18 mouse cellular contexts compared by ENCODE assay signal in the genomic region with DNA sequence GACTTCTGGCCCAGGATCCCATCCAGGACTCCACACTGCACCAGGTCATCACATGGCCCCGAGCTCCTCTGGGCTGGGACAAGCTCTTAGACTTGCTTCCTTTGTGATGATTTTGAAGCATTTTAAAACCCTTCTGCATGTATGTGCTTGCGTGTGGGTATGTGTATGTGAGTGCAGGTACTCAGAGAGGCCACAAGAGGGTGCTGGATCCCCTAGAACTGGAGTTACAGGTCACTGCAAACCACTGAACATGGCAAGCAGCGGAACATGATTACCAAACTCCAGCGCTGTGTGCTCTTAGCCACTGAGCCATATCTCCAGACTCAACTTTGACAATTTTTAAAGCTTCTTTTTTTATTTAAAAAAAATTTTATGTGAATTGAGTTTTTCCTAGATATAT.
DNase-seq lines count a peak whose midpoint lies in the region; ATAC-seq and TF ChIP-seq lines count a peak whose summit lies in the region.
"Had no signal": no experiment of that assay in that cellular context is flagged by ENCODE, and none has a peak within 500 bp of the region (broad histone marks: within the 10 kb centered on the region; RNA-seq: fewer than 3 reads in every experiment).

No protein-coding gene starts in this region.

- DNase-seq in layer of hippocampus, adult 2 months (ENCODE audit: low spot score in 2 of 2): no peak
- no peak for DNase-seq in layer of hippocampus, postnatal 36 days
- peak; percentile 29 for DNase-seq in 416B (ENCODE audit: low read depth)
- peak; percentile 66 for DNase-seq in ZHBTc4 (ENCODE audit: low read depth, low spot score)
- no peak for DNase-seq in cerebellum, postnatal 10 days
- DNase-seq in forebrain, embryonic 14.5 days (ENCODE audit: low spot score): no peak
- DNase-seq: adrenal gland, postnatal 14 days; cerebellum, adult 9-10 months; gastrocnemius, postnatal 36 days; heart, adult 2 months; heart, postnatal 14 days; kidney, adult 9 months; kidney, postnatal 25 days; thymus, postnatal 14 days had no signal

- no peak overlapping the region for H3K27ac ChIP-seq in layer of hippocampus, adult 2 months
- H3K27ac ChIP-seq in forebrain, embryonic 14.5 days (ENCODE audit: low read depth, low read length): no peak overlapping the region
- H3K27ac ChIP-seq: heart, adult 2 months; heart, embryonic 13.5 days; liver, embryonic 14.5 days had no signal

- H3K9ac ChIP-seq in forebrain, embryonic 14.5 days (ENCODE audit: low read length): no peak overlapping the region
- H3K9ac ChIP-seq: heart, embryonic 13.5 days; liver, embryonic 14.5 days had no signal

- peaks cover 15% of the 10 kb centered on the region for H3K4me1 ChIP-seq in E14TG2a.4 (replicated peaks; ENCODE audit: low read depth, low read length)
- peaks cover 1% of the 10 kb centered on the region; the same call in 1 of the 2 replicates for H3K4me1 ChIP-seq in forebrain, embryonic 14.5 days (ENCODE audit: control insufficient read depth, insufficient read depth, low read length)
- H3K4me1 ChIP-seq: heart, embryonic 13.5 days had no signal

- H3K4me3 ChIP-seq in layer of hippocampus, adult 2 months: no peak overlapping the region
- no peak overlapping the region for H3K4me3 ChIP-seq in E14TG2a.4 (replicated peaks; ENCODE audit: low read length)
- H3K4me3 ChIP-seq in forebrain, embryonic 14.5 days (ENCODE audit: low read depth, low read length): no peak overlapping the region
- H3K4me3 ChIP-seq: heart, adult 2 months; heart, embryonic 13.5 days had no signal

- no peak for ATAC-seq in forebrain, embryonic 14.5 days

- no peaks in the 10 kb centered on the region for H3K27me3 ChIP-seq in E14TG2a.4 (ENCODE audit: insufficient read depth, low read length)
- H3K27me3 ChIP-seq in forebrain, embryonic 14.5 days (replicated peaks; ENCODE audit: control insufficient read depth, insufficient read depth, low read length): no peaks in the 10 kb centered on the region
- H3K27me3 ChIP-seq: heart, embryonic 13.5 days had no signal

- H3K36me3 ChIP-seq in E14TG2a.4 (ENCODE audit: insufficient read depth, low read length): no peaks in the 10 kb centered on the region
- no peaks in the 10 kb centered on the region for H3K36me3 ChIP-seq in forebrain, embryonic 14.5 days (ENCODE audit: control insufficient read depth, insufficient read depth, low read length)
- H3K36me3 ChIP-seq: heart, embryonic 13.5 days had no signal

- no peak overlapping the region for H3K4me2 ChIP-seq in forebrain, embryonic 14.5 days (ENCODE audit: low read length)
- H3K4me2 ChIP-seq: heart, embryonic 13.5 days; midbrain, embryonic 11.5 days had no signal

- peak; percentile 56 for TF ChIP-seq CTCF in layer of hippocampus, adult 2 months (conservative IDR thresholded peaks at IDR 0.05)
- TF ChIP-seq CTCF in E14TG2a.4 (conservative IDR thresholded peaks at IDR 0.05; ENCODE audit: low read length): peak; percentile 50

- no peaks in the 10 kb centered on the region for H3K9me3 ChIP-seq in E14TG2a.4 (ENCODE audit: low read length)
- peaks cover 13% of the 10 kb centered on the region for H3K9me3 ChIP-seq in forebrain, embryonic 14.5 days (replicated peaks; ENCODE audit: control insufficient read depth, low read length)

- WGBS in forebrain, embryonic 14.5 days: 92% methylated on average over 4 of the region's 4 CpGs

Comparison
In these comparisons a context has a peak if more than half of its experiments do, and no peak if none do; other contexts are left out.
1. DNase-seq: peak in 416B (single experiment) and ZHBTc4 (single experiment); none in layer of hippocampus, adult 2 months (0 of 2), layer of hippocampus, postnatal 36 days (0 of 2), cerebellum, postnatal 10 days (0 of 2) and forebrain, embryonic 14.5 days (single experiment).